Mouse (Mus musculus): ENCODE measurements around the gene Ubtd2.

- TF ChIP-seq GATA1 (IDR thresholded peaks at IDR 0.05; ENCODE audit: borderline replicate concordance, low read length) (no peak), FLI1 (IDR thresholded peaks at IDR 0.05; ENCODE audit: low read length) (no peak)
These were observed 85.3 kb downstream of the Ubtd2 start for GRCm38 (mm10) chr11:32540463-32540862.

Data from megakaryocyte, embryonic 14.5 days (primary cell).